ENCODE assay signal across 28 mouse cellular contexts in genomic region chr12:27298721-27299120, GRCm38 (mm10). TPM values are rescaled to one million over a fixed set of nuclear protein-coding genes. Genes with fewer than 3 reads are reported as not detected.
"Had no signal": no experiment of that assay in that cellular context is flagged by ENCODE, and none has a peak within 500 bp of the region (broad histone marks: within the 10 kb centered on the region; RNA-seq: fewer than 3 reads in every experiment).

No protein-coding gene starts in this region.

- DNase-seq: gastrocnemius, postnatal 14 days; gastrocnemius, postnatal 36 days; heart, adult 18-20 months; heart, postnatal 14 days; heart, postnatal 36 days; kidney, adult 18-20 months; kidney, adult 8-10 months; kidney, postnatal 10 days; kidney, postnatal 25 days; kidney, postnatal 4 days; left cerebral cortex, postnatal 4 days; lung, adult 18-20 months had no signal

- H3K4me2 ChIP-seq: heart, embryonic 11.5 days; heart, embryonic 13.5 days; heart, embryonic 15.5 days; hindbrain, embryonic 13.5 days; hindbrain, embryonic 15.5 days; intestine, embryonic 15.5 days; limb, embryonic 13.5 days; limb, embryonic 15.5 days; liver, embryonic 12.5 days had no signal

- ATAC-seq: inflammation-experienced regulatory T-cells, adult 6 months; intestine, embryonic 15.5 days; intestine, postnatal 0 days; liver, embryonic 12.5 days had no signal

- H3K9me3 ChIP-seq: heart, embryonic 13.5 days; heart, embryonic 15.5 days; hindbrain, embryonic 13.5 days; hindbrain, embryonic 15.5 days; intestine, embryonic 15.5 days; limb, embryonic 13.5 days; limb, embryonic 15.5 days; liver, embryonic 12.5 days had no signal

- H3K4me3 ChIP-seq: heart, embryonic 13.5 days; heart, embryonic 15.5 days; hindbrain, embryonic 13.5 days; hindbrain, embryonic 15.5 days; intestine, embryonic 15.5 days; layer of hippocampus, adult 2 months; left cerebral cortex, adult 2 months; limb, embryonic 13.5 days; limb, embryonic 15.5 days; liver, embryonic 12.5 days had no signal

- H3K4me1 ChIP-seq: intestine, embryonic 15.5 days; liver, embryonic 12.5 days had no signal

- H3K9ac ChIP-seq: heart, embryonic 13.5 days; heart, embryonic 15.5 days; hindbrain, embryonic 13.5 days; hindbrain, embryonic 15.5 days; intestine, embryonic 15.5 days; limb, embryonic 13.5 days; limb, embryonic 15.5 days; liver, embryonic 12.5 days; liver, embryonic 14.5 days had no signal

- H3K27ac ChIP-seq: heart, embryonic 13.5 days; heart, embryonic 15.5 days; hindbrain, embryonic 13.5 days; hindbrain, embryonic 15.5 days; intestine, embryonic 15.5 days; layer of hippocampus, adult 2 months; left cerebral cortex, adult 2 months; limb, embryonic 13.5 days; limb, embryonic 15.5 days; liver, embryonic 12.5 days; liver, embryonic 14.5 days had no signal

- H3K36me3 ChIP-seq: heart, embryonic 13.5 days; heart, embryonic 15.5 days; hindbrain, embryonic 13.5 days; hindbrain, embryonic 15.5 days; intestine, embryonic 15.5 days; limb, embryonic 13.5 days; limb, embryonic 15.5 days; liver, embryonic 12.5 days had no signal

- H3K27me3 ChIP-seq: heart, embryonic 15.5 days; hindbrain, embryonic 13.5 days; hindbrain, embryonic 15.5 days; intestine, embryonic 15.5 days; limb, embryonic 13.5 days; limb, embryonic 15.5 days; liver, embryonic 12.5 days had no signal

RNA-seq across cellular contexts. Expression of gene Sox11, which starts 43.7 kb away (rescaled TPM):
- total RNA-seq: heart, adult 18-20 months; hematopoietic stem cell, adult 5-6 weeks; liver, adult 2 months had no signal
- polyA plus RNA-seq: inflammation-experienced regulatory T-cells, adult 6 months; liver, adult 2 months had no signal
